Mouse (Mus musculus) midbrain, embryonic 15.5 days (tissue): ENCODE measurements at regions not wholly inside any gene's neighbourhood (a gene's known extent, or its start where the extent isn't known, plus 50 kb on each side); places are given as distances from the start of the nearest gene placed in this dataset.
"Not testable (repeated sequence)": the region's sequence is repeated elsewhere in the genome, so short reads cannot be mapped to it uniquely, and the experiment has no call there.

Source experiments
- ATAC-seq: fragments of 200-750 bp; cut with Nextera tagmentation; replicated peaks from 2 replicates; pipeline ENCODE4 v1.8.0; 2017; ENCODE audit warnings: moderate TSS enrichment
- H3K27ac ChIP-seq: fragments of 300-500 bp; sonication (generic); 2 replicates; pipeline ENCODE4 v1.5.1; 2015; ENCODE audit warnings: mild to moderate bottlenecking, inconsistent platforms
- H3K27me3 ChIP-seq: fragments of 300-500 bp; sonication (generic); replicated peaks from 2 replicates; pipeline ENCODE4 v1.6.1; 2015; ENCODE audit warnings: inconsistent platforms
- H3K36me3 ChIP-seq: fragments of 300-500 bp; sonication (generic); replicated peaks from 2 replicates; pipeline ENCODE4 v1.6.1; 2015; ENCODE audit warnings: inconsistent platforms
- H3K4me1 ChIP-seq: fragments of 300-500 bp; sonication (generic); 2 replicates; pipeline ENCODE4 v1.6.1; 2015; ENCODE audit warnings: inconsistent platforms
- H3K4me2 ChIP-seq: fragments of 300-500 bp; sonication (generic); 2 replicates; pipeline ENCODE4 v1.6.1; 2015; ENCODE audit warnings: inconsistent platforms, mild to moderate bottlenecking, moderate library complexity
- H3K4me3 ChIP-seq: fragments of 300-500 bp; sonication (generic); 2 replicates; pipeline ENCODE4 v1.5.1; 2015; ENCODE audit warnings: mild to moderate bottlenecking, inconsistent platforms
- H3K9ac ChIP-seq: fragments of 300-500 bp; sonication (generic); 2 replicates; pipeline ENCODE4 v1.6.1; 2015; ENCODE audit warnings: mild to moderate bottlenecking, inconsistent platforms
- H3K9me3 ChIP-seq: fragments of 300-500 bp; sonication (generic); 2 replicates; pipeline ENCODE4 v1.6.1; 2016; ENCODE audit warnings: inconsistent platforms
- WGBS: fragments of 180-500 bp; shearing (Covaris S2); methylation state at CpG from one replicate; pipeline ENCODE4 v1.1.7; 2015; ENCODE audit warnings: mixed read lengths; 5-methylcytosine and 5-hydroxymethylcytosine counted together

DNA sequence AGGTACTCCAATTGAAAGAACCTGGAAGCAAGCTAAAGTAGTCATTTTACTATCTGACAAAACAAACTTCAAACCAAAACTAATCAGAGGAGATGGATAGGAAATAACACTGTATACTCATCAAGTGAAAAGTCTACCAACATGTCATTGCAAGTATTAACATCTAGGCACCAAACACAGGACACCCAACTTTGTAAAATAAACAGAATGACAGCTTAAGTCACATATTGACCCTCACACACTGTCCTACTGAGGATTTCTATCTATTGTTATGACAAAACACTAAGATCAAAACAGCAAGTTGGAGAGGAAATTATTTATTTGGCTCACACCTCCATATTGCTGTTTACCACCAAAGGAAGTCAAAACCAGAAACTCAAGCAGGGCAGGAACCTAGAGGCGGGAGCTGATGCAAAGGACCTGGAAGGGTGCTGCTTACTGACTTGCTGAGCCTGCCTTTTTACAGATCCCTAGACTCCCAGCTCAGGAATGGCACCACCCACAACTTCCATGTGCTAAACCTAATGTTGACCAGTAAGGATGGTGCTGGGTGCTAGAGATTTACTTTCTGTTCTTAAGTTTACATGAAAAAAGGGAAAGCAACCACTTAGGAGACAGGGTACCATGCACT lies 244.2 kb downstream of the Prr30 start:
- Histone ChIP-seq H3K27me3 (no peaks in the 10 kb centered on the region), H3K36me3 (no peaks in the 10 kb centered on the region), H3K9me3 (no peaks in the 10 kb centered on the region), H3K27ac (no peak overlapping the region), H3K4me2 (no peak overlapping the region), H3K4me3 (no peak overlapping the region), H3K9ac (no peak overlapping the region), H3K4me1 (no peaks in the 10 kb centered on the region)
- no peak for ATAC-seq
- 93% methylated on average over 1 of the region's 1 CpGs for WGBS

DNA sequence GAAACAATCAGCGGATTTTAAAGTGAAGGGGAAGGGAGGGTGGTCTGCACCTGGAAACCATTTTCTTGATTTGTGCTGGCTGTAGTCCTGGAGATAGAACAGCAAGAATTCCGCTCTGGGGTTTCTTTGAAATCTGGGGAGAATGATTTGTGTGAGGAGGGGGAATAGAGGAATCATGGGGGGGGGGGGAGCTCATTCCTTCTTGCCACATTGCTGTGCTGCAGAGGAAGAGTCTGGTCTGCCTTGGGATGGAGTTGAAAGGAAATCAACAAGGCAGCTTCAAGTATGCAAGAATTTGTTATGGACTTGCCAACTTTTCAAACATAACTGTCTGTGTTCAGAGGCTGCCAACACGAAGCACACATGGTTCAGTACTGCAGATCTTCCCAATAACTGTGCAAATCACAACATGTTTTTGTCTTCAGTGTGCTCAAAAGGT lies 249.4 kb downstream of the Prr30 start:
- Histone ChIP-seq H3K4me3 (no peak overlapping the region), H3K4me1 (no peaks in the 10 kb centered on the region), H3K27ac (no peak overlapping the region), H3K36me3 (no peaks in the 10 kb centered on the region), H3K27me3 (no peaks in the 10 kb centered on the region), H3K4me2 (no peak overlapping the region), H3K9ac (no peak overlapping the region), H3K9me3 (no peaks in the 10 kb centered on the region)
- ATAC-seq: no peak
- WGBS: 57% methylated on average over 3 of the region's 3 CpGs

DNA sequence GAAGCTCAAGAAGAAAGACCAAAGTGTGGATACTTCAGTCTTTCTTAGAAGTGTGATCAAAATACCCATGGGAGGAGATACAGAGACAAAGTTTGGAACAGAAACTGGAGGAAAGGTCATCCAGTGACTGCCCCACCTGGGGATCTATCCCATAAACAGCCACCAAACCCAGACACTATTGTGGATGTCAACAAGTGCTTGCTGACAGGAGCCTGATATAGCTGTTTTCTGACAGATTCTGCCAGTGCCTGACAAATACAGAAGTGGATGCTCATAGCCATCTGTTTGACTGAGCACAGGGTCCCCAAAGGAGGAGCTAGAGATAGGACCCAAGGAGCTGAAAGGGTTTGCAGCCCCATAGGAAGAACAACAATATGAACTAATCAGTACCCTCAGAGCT lies 252.5 kb downstream of the Prr30 start:
- not testable (repeated sequence) for H3K27ac ChIP-seq

DNA sequence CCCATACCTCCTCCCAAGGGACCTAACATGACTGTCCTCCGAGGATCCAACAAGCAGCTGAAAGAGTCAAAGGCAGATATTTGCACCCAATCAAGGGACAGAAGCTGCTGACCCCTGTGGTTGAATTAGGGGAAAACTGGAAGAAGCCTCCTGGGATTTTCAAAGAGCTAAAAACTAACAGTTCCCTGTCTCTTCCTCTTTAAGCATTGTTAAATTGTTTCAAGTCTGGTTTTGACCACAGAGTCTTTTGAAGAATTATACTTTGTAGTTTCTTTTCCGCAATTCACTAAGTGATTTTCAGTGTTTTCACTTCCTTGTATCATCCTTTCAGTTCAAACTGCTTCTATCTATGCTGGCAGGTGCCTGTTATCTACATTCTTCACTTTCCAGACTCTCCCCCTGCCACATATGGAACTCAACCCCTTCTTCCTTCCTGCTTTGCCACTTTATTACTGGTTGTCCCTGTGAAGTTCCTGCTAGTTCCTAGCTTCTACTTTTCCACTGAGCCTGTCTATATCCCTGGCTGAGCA lies 262.7 kb downstream of the Prr30 start:
- Histone ChIP-seq H3K4me2 (no peak overlapping the region), H3K27ac (no peak overlapping the region), H3K36me3 (no peaks in the 10 kb centered on the region), H3K4me3 (no peak overlapping the region), H3K4me1 (no peaks in the 10 kb centered on the region), H3K9me3 (no peaks in the 10 kb centered on the region), H3K27me3 (no peaks in the 10 kb centered on the region), H3K9ac (no peak overlapping the region)
- WGBS: 78% methylated on average over 2 of the region's 2 CpGs
- no peak for ATAC-seq

More for the DNA sequence above, 252.5 kb downstream of the Prr30 start:
- not testable (repeated sequence) for H3K36me3 ChIP-seq, H3K9ac ChIP-seq, H3K9me3 ChIP-seq, H3K4me1 ChIP-seq, H3K27me3 ChIP-seq, H3K4me2 ChIP-seq, ATAC-seq, H3K4me3 ChIP-seq

DNA sequence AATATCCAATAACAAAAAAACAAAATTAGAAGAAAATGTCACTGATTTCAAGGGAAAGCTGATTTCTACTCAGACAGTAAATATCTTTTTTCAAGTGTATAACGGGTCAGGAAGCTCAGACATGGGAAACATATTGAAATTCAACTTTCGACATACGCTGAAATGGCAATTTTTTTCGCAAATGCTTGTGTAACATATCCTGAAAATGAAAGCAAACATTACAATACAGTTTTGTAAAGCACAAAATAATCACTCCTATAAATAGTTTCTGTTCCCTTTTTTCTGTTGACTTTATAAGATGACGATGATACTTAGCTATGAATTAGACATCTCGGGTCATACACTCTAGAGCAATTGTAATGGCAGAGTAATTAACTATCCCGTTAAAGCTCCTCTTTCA lies 265.6 kb downstream of the Prr30 start:
- H3K9me3 ChIP-seq: no peaks in the 10 kb centered on the region
- H3K27me3 ChIP-seq: no peaks in the 10 kb centered on the region
- no peak overlapping the region for H3K27ac ChIP-seq
- no peaks in the 10 kb centered on the region for H3K4me1 ChIP-seq
- ATAC-seq: no peak
- H3K36me3 ChIP-seq: no peaks in the 10 kb centered on the region
- no peak overlapping the region for H3K4me3 ChIP-seq
- no peak overlapping the region for H3K9ac ChIP-seq
- no peak overlapping the region for H3K4me2 ChIP-seq
- WGBS: 89% methylated on average over 7 of the region's 7 CpGs

DNA sequence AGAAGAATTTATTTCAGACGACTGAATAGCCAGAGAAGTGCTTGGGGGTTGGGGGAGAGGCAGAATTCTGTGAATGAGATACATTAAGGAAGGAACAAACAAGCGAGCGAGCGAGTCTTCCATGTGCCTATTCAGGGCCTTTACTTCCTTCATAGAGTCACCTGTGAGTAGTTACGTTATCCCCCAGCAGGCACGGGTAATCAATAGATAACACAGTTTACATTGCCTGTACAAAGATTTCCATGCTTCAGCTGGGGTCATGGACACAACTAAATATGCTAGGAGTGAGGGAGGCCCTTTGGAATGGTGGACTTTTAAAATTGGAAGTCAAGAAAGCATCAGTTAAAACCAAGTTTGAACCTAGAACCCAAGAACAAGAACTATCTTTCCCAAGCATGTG lies 275.2 kb downstream of the Prr30 start:
- Histone ChIP-seq H3K4me2 (no peak overlapping the region), H3K4me3 (no peak overlapping the region), H3K27ac (no peak overlapping the region), H3K4me1 (no peaks in the 10 kb centered on the region), H3K27me3 (no peaks in the 10 kb centered on the region), H3K36me3 (no peaks in the 10 kb centered on the region), H3K9ac (no peak overlapping the region), H3K9me3 (no peaks in the 10 kb centered on the region)
- 91% methylated on average over 6 of the region's 6 CpGs for WGBS
- no peak for ATAC-seq

DNA sequence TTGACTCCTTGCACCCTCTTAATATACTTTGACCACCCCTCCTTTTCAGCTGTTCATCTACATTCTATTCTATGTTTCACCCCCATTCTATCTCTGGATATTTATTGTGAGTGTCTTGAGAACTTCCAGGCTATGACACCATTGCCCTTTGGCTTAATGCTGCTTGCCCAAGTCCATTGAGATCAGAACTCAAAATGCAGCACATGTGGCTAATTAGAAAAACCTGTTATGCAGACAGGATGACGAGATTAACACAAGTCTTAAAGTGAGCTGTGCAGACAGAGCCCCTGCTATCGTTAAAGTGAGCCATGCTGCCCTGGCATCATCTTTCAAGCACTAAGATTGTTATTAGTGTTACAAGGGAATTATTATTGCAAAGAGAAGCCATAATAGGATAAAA lies 299.9 kb downstream of the Prr30 start:
- Histone ChIP-seq H3K27ac (no peak overlapping the region), H3K4me2 (no peak overlapping the region), H3K4me1 (no peaks in the 10 kb centered on the region), H3K36me3 (no peaks in the 10 kb centered on the region), H3K27me3 (no peaks in the 10 kb centered on the region), H3K9me3 (no peaks in the 10 kb centered on the region), H3K4me3 (no peak overlapping the region), H3K9ac (no peak overlapping the region)
- 55% methylated on average over 2 of the region's 2 CpGs for WGBS
- ATAC-seq: no peak

DNA sequence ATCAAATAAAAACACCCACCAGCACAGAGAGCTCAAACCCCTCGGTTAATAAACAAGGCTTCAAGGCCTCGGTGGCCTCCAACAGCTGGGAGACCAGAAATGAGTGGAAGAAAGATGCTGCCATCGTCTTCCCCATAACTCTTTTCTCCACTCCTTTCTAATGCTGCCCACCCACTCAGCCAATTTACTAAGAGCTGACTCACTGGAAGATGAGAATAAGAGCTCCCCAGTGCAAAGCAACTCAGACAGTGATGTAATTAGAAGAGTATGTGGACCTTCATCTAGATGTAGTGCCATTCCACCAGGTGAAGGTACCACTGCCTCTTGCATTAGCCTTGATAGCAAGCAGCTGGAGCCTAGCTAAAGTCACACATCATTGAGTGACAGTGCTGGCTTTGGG lies 301.1 kb downstream of the Prr30 start:
- no peak for ATAC-seq
- H3K4me2 ChIP-seq: no peak overlapping the region
- no peaks in the 10 kb centered on the region for H3K27me3 ChIP-seq
- H3K27ac ChIP-seq: no peak overlapping the region
- no peak overlapping the region for H3K9ac ChIP-seq
- H3K4me3 ChIP-seq: no peak overlapping the region
- H3K4me1 ChIP-seq: no peaks in the 10 kb centered on the region
- H3K9me3 ChIP-seq: no peaks in the 10 kb centered on the region
- no peaks in the 10 kb centered on the region for H3K36me3 ChIP-seq
- 81% methylated on average over 3 of the region's 3 CpGs for WGBS

DNA sequence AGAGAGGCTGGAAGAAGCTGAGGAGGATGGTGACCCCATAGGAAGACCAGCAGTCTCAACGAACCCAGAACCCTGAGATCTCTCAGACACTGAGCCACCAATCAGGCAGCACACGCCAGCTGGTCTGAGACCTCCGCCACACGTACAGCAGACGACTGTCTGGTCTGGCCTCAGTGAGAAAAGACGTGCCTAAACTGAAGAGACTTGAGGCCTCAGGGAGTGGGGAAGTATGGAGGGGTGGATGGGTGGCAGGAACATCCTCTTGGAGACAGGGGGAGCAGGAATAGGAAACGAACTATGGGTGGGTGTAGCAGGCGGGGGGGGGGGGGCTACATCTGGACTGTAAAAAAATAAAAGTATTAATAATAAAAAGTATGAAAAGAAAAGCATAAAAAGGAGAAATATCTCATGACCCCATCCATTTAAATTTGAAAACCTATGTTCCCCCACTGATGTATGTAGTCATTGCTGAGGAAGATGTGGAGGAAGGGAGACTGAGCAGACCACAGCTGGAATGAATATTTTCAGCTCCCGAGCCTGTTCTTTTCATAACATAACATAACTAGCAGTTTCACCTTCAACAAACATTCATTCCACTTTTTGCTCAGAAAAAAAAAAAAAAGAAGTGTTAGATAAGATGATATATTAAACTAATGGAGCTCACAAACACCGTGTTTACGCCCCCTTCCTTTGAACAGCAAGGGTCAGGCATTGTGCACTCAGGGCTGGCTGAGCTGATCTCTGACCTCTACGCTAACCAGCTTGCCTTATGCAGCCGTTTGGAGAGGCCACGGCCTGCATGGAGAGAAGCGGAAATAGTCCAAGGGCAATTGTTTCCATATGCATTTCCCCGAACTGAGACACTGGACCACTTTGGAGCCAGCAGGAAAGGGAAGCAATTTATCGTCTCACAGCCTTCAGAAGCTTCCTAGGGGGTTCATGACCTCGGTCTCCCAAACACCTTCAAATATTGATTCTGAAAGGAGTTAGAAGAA lies 310.7 kb downstream of the Prr30 start:
- Histone ChIP-seq H3K27ac (no peak overlapping the region), H3K36me3 (no peaks in the 10 kb centered on the region), H3K9ac (no peak overlapping the region), H3K27me3 (no peaks in the 10 kb centered on the region), H3K4me3 (no peak overlapping the region), H3K4me1 (no peaks in the 10 kb centered on the region; the same call in 1 of the 2 replicates), H3K9me3 (no peaks in the 10 kb centered on the region), H3K4me2 (no peak overlapping the region)
- ATAC-seq: no peak
- 56% methylated on average over 18 of the region's 18 CpGs for WGBS

DNA sequence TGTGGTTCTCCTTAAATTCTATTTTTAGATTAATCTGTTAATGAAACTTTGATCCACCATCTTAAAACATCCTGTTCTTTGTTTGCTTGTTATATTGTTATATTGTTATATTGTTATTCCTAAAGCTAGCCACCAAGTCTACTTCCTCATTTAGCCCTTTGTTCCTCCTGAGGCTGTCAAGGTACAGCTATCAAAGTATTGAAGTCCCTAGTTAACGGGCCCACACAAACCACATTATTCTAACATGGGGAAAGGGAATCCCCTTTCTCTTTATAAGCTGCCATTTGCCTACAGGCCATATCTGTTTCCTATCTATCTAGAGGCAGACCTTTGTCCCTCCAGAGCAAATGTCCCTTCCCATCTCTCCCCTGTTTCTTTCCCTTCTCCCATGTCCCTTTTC lies 317.0 kb downstream of the Prr30 start:
- no peak for ATAC-seq
- H3K9ac ChIP-seq: no peak overlapping the region
- H3K4me3 ChIP-seq: no peak overlapping the region
- H3K4me1 ChIP-seq: no peaks in the 10 kb centered on the region
- H3K27ac ChIP-seq: no peak overlapping the region
- no peaks in the 10 kb centered on the region for H3K9me3 ChIP-seq
- 69% methylated on average over 1 of the region's 1 CpGs for WGBS
- no peaks in the 10 kb centered on the region for H3K36me3 ChIP-seq
- no peak overlapping the region for H3K4me2 ChIP-seq
- no peaks in the 10 kb centered on the region for H3K27me3 ChIP-seq

DNA sequence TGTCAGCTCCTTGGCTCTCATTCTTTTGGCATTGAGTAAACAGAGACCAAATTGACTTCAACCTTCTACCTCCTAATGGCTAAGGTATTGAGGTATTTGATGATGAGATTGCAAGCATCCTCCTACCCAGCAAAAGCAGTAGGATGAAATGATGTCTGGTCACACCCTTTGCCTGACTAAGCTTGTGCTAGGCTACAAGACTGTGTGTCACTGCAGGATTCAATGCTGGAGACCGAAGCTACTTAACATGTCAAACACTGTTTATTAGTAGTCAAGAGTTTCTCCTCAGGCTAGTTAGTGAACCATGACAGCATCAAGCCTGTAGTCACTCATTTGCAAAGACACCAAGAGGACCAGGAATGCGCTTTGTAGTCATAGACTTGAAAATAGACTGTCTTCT lies 320.0 kb downstream of the Prr30 start:
- Histone ChIP-seq H3K27ac (no peak overlapping the region), H3K36me3 (no peaks in the 10 kb centered on the region), H3K4me2 (no peak overlapping the region), H3K4me3 (no peak overlapping the region), H3K9me3 (no peaks in the 10 kb centered on the region), H3K27me3 (no peaks in the 10 kb centered on the region), H3K9ac (no peak overlapping the region), H3K4me1 (no peaks in the 10 kb centered on the region)
- 75% methylated on average over 2 of the region's 2 CpGs for WGBS
- no peak for ATAC-seq

DNA sequence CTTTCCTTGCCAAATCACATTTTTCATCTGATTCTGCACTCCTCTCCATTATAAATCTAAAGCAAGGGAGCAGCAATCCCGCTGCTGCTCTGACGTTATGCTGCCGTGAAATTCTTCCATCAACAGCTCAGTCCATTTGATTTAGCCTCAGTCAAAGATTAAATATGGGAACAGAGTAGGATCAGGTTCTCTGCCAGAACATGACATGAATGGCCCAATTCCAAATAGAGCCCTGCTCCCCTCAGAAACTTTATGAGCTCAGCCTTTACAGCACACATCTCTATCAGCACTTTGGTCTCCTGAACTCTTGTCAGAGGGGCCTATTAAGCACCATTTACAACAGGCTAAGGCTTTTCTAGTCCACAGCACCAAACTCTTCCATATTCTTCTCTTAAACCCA lies 332.3 kb downstream of the Prr30 start:
- no peak for ATAC-seq
- no peaks in the 10 kb centered on the region for H3K36me3 ChIP-seq
- no peak overlapping the region for H3K9ac ChIP-seq
- no peak overlapping the region for H3K4me2 ChIP-seq
- 81% methylated on average over 3 of the region's 3 CpGs for WGBS
- H3K9me3 ChIP-seq: no peaks in the 10 kb centered on the region
- H3K27me3 ChIP-seq: no peaks in the 10 kb centered on the region
- H3K4me1 ChIP-seq: no peaks in the 10 kb centered on the region
- no peak overlapping the region for H3K4me3 ChIP-seq
- H3K27ac ChIP-seq: no peak overlapping the region
